Mouse (Mus musculus): ENCODE data around the gene Zfp654. TPM values are rescaled to one million over a fixed set of nuclear protein-coding genes. Genes with fewer than 3 reads are reported as not detected.
A peak's percentile ranks its signal among the peaks of the same experiment; 100 is the strongest.

The Zfp654 gene
- polyA plus RNA-seq, 2 experiments: 2.4 to 3.3 TPM

DNA sequence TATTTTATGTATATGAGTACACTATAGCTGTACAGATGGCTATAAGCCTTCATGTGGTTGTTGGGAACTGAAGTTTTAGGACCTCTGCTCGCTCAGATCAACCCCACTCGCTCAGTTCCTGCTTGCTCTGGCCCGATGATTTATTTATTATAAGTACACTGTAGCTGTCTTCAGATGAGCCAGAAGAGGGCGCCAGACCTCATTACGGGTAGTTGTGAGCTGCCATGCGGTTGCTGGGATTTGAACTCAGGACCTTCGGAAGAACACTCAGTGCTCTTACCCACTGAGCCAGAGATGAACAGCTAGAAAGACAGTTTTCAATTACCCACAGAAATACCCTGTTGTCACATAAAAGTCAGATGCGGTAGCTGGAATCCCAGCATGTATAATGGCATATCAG is 5.5 kb downstream of the Zfp654 start:
- Histone ChIP-seq H3K9ac (replicated peaks) (no peak overlapping the region), H3K4me3 (ENCODE audit: insufficient read depth in 1 of 2, low read depth in 2 of 2, low read length in 2 of 2) (no peak overlapping the region), H3K4me1 (replicated peaks; ENCODE audit: control insufficient read depth in 2 of 2, insufficient read depth in 2 of 2, low read length in 1 of 2) (peaks cover 7 to 12% of the 10 kb centered on the region in 2 experiments), H3K9me3 (ENCODE audit: control insufficient read depth, low read length) (no peaks in the 10 kb centered on the region), H3K4me2 (ENCODE audit: low read depth) (no peak overlapping the region), H3K27ac (no peak overlapping the region), H3K36me3 (replicated peaks; ENCODE audit: control insufficient read depth, insufficient read depth, low read depth) (no peaks in the 10 kb centered on the region), H3K27me3 (ENCODE audit: control insufficient read depth, insufficient read depth, low read length) (no peaks in the 10 kb centered on the region)
- TF ChIP-seq EP300 (IDR thresholded peaks at IDR 0.05; ENCODE audit: low read depth) (no peak), CTCF (IDR thresholded peaks at IDR 0.05; ENCODE audit: low read depth) (peak; percentile 73)
- WGBS (ENCODE audit: insufficient replicate concordance): 80% methylated on average over 8 of the region's 8 CpGs
- ATAC-seq (ENCODE audit: insufficient read depth): no peak
- DNase-seq (ENCODE audit: low read depth in 3 of 3, low spot score in 3 of 3): no peak

DNA sequence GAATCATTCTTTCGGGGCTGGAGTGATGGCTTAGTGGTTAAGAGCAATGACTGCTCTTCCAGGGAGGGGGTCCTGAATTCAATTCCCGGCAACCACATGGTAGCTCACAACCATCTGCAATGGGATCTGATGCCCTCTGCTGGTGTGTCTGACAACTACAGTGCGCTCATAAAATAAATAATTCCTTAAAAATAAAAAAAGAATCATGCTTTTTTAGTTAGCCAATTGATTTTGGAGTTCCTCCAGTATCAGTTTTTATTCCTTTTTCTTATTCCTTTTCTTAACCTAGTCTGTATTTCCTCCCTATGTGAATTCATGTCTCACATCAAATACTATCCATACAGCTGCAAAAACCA is 9.1 kb downstream of the Zfp654 start:
- no peak overlapping the region for H3K4me3 ChIP-seq (ENCODE audit: insufficient read depth in 1 of 2, low read depth in 2 of 2, low read length in 2 of 2)
- H3K4me2 ChIP-seq (ENCODE audit: low read depth): peak overlapping the region; percentile 37
- no peak overlapping the region for H3K9ac ChIP-seq (replicated peaks)
- no peaks in the 10 kb centered on the region for H3K9me3 ChIP-seq (ENCODE audit: control insufficient read depth, low read length)
- peaks cover 8 to 14% of the 10 kb centered on the region in 2 experiments for H3K4me1 ChIP-seq (replicated peaks; ENCODE audit: control insufficient read depth in 2 of 2, insufficient read depth in 2 of 2, low read length in 1 of 2)
- no peak for DNase-seq (ENCODE audit: low read depth in 3 of 3, low spot score in 3 of 3)
- TF ChIP-seq EP300 (IDR thresholded peaks at IDR 0.05; ENCODE audit: low read depth) (no peak), CTCF (IDR thresholded peaks at IDR 0.05; ENCODE audit: low read depth) (peak; percentile 33)
- no peak overlapping the region for H3K27ac ChIP-seq
- 71% methylated on average over 3 of the region's 3 CpGs for WGBS (ENCODE audit: insufficient replicate concordance)
- no peaks in the 10 kb centered on the region for H3K27me3 ChIP-seq (ENCODE audit: control insufficient read depth, insufficient read depth, low read length)
- ATAC-seq (ENCODE audit: insufficient read depth): no peak
- no peaks in the 10 kb centered on the region for H3K36me3 ChIP-seq (replicated peaks; ENCODE audit: control insufficient read depth, insufficient read depth, low read depth)

DNA sequence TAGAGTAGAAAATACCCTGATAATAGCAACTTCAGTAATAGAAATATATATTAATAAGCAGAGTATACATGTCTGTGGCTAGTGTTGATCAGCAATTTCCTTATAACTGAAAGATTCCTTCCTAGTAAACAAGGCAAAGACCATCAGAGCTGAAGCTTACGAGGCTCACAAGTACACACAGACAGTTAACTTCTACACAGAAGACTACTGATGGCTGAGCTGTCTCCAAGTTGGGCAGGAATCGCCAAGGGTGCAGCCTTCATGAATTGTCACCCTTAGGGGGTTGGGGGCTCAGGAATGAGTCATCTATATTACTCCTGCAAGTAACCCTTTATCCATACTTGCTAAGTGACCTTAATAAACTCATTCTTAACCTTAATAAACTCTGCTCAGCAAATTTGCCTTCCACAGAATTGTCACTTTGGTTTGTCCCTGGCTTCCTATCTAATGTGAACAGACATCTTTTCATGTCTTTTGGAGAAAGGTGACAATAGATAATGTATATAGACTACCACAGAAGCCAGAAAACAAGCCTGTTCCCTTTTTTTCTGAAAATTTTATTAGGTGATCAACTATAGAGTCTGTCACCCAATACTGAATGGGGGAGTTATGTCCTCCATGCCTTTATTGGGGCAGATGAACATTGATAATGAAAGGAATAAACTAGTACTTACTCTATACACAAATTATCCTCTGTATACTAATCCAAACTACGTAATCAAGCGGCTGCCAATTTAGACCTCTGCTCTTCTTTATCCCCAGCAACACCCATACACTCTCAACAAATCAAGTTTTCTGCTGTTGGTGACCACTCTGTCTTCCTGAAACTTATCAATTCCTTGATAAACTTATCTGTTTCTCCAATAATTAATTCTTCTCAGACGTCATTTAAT is 9.7 kb downstream of the Zfp654 start:
- Histone ChIP-seq H3K9ac (replicated peaks) (no peak overlapping the region), H3K27ac (peak overlapping the region; percentile 48), H3K36me3 (replicated peaks; ENCODE audit: control insufficient read depth, insufficient read depth, low read depth) (no peaks in the 10 kb centered on the region), H3K4me3 (ENCODE audit: insufficient read depth in 1 of 2, low read depth in 2 of 2, low read length in 2 of 2) (no peak overlapping the region), H3K4me2 (ENCODE audit: low read depth) (peak overlapping the region; percentile 37), H3K4me1 (replicated peaks; ENCODE audit: control insufficient read depth in 2 of 2, insufficient read depth in 2 of 2, low read length in 1 of 2) (peaks cover 8 to 14% of the 10 kb centered on the region in 2 experiments), H3K9me3 (ENCODE audit: control insufficient read depth, low read length) (no peaks in the 10 kb centered on the region), H3K27me3 (ENCODE audit: control insufficient read depth, insufficient read depth, low read length) (no peaks in the 10 kb centered on the region)
- ATAC-seq (ENCODE audit: insufficient read depth): peak; percentile 77
- TF ChIP-seq CTCF (IDR thresholded peaks at IDR 0.05; ENCODE audit: low read depth) (no peak), EP300 (IDR thresholded peaks at IDR 0.05; ENCODE audit: low read depth) (peak; percentile 67)
- peak; percentile 41 to 58 (median 46) for DNase-seq (ENCODE audit: low read depth in 3 of 3, low spot score in 3 of 3)
- WGBS (ENCODE audit: insufficient replicate concordance): 42% methylated on average over 5 of the region's 5 CpGs

DNA sequence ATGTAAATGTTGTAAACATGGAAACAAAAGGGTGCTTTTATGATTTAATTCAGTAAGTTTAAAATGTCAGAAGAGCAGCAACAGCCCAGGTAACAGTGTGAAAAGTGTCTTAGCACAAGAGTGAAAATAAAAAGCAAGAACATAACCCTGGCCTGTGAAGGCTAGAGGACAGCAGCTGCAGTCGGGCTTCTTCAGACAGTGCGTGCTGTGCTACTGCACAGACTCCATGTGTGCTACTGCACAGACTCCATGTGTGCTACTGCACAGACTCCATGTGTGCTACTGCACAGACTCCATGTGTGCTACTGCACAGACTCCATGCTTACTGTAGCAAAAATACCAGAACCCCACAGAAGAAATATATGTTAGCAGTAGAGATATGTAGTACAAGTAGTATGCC is 14.7 kb downstream of the Zfp654 start:
- WGBS (ENCODE audit: insufficient replicate concordance): 83% methylated on average over 2 of the region's 2 CpGs

DNA sequence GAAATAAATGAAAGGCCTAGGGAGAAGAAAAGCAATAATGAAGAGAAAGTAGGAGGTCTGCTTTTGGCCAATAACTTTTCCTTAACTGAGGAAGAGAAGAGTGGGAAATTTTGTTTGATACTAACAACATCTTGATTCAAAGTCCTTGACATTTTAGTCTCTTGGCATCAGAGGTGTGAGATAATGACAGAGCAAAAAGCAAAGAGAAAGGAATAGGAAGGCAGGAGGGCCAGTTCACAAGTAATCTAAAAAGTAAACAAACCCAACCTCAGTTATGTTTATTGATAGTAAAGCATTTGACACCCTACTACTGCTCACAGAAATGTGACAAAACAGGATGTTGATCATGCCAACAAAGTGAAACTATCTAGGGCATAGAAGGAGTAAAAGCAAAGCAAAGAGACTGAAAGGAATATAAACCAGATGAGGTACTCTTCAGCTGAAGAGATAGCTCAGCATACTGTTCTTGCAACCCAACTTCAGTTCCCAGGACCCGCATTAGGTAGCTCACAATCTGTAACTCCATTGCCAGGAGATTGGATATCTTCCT is 15.4 kb downstream of the Zfp654 start:
- Histone ChIP-seq H3K27ac (no peak overlapping the region), H3K9ac (replicated peaks) (no peak overlapping the region), H3K36me3 (replicated peaks; ENCODE audit: control insufficient read depth, insufficient read depth, low read depth) (no peaks in the 10 kb centered on the region), H3K4me1 (replicated peaks; ENCODE audit: control insufficient read depth in 2 of 2, insufficient read depth in 2 of 2, low read length in 1 of 2) (peaks cover 2 to 5% of the 10 kb centered on the region in 2 experiments; a peak in 2 of 4 replicates), H3K4me2 (ENCODE audit: low read depth) (no peak overlapping the region), H3K4me3 (ENCODE audit: insufficient read depth in 1 of 2, low read depth in 2 of 2, low read length in 2 of 2) (no peak overlapping the region), H3K9me3 (ENCODE audit: control insufficient read depth, low read length) (no peaks in the 10 kb centered on the region), H3K27me3 (ENCODE audit: control insufficient read depth, insufficient read depth, low read length) (no peaks in the 10 kb centered on the region)
- ATAC-seq (ENCODE audit: insufficient read depth) (no peak), DNase-seq (ENCODE audit: low read depth in 3 of 3, low spot score in 3 of 3) (no peak)
- TF ChIP-seq CTCF (IDR thresholded peaks at IDR 0.05; ENCODE audit: low read depth) (no peak), EP300 (IDR thresholded peaks at IDR 0.05; ENCODE audit: low read depth) (no peak)
- 45% methylated on average over 1 of the region's 1 CpGs for WGBS (ENCODE audit: insufficient replicate concordance)

More for the DNA sequence above, 14.7 kb downstream of the Zfp654 start:
- no peaks in the 10 kb centered on the region for H3K27me3 ChIP-seq (ENCODE audit: control insufficient read depth, insufficient read depth, low read length)
- no peaks in the 10 kb centered on the region for H3K36me3 ChIP-seq (replicated peaks; ENCODE audit: control insufficient read depth, insufficient read depth, low read depth)
- no peak overlapping the region for H3K27ac ChIP-seq
- no peak overlapping the region for H3K4me2 ChIP-seq (ENCODE audit: low read depth)
- no peak overlapping the region for H3K9ac ChIP-seq (replicated peaks)
- H3K9me3 ChIP-seq (ENCODE audit: control insufficient read depth, low read length): no peaks in the 10 kb centered on the region
- no peak for DNase-seq (ENCODE audit: low read depth in 3 of 3, low spot score in 3 of 3)
- no peak for ATAC-seq (ENCODE audit: insufficient read depth)
- H3K4me1 ChIP-seq (replicated peaks; ENCODE audit: control insufficient read depth in 2 of 2, insufficient read depth in 2 of 2, low read length in 1 of 2): peaks cover 7 to 9% of the 10 kb centered on the region in 2 experiments
- H3K4me3 ChIP-seq (ENCODE audit: insufficient read depth in 1 of 2, low read depth in 2 of 2, low read length in 2 of 2): no peak overlapping the region
- TF ChIP-seq EP300 (IDR thresholded peaks at IDR 0.05; ENCODE audit: low read depth) (no peak), CTCF (IDR thresholded peaks at IDR 0.05; ENCODE audit: low read depth) (no peak)

All from liver, embryonic 14.5 days (tissue).